Mouse (Mus musculus) induced T-regulatory cell, adult 2 months (primary cell): ENCODE measurements around the gene Crebzf.

Experiments used
- DNase-seq: peaks from one replicate; pipeline ENCODE4 v3.0.0-alpha.2; 2012; ENCODE audit warnings: low read depth

Gene Crebzf

GRCm38 (mm10) chr7:90442518-90443080 lies at the start of gene Crebzf:
Gene Crebzf, plus strand, starts transcription at chr7:90442729.
- peak; percentile 99 for DNase-seq

- DNase-seq = no peak
These were observed 47.5 kb upstream of the Crebzf start for GRCm38 (mm10) chr7:90395073-90395472.

- DNase-seq = no peak
These were observed 46.6 kb upstream of the Crebzf start for GRCm38 (mm10) chr7:90395928-90396327.

GRCm38 (mm10) chr7:90409934-90410333 lies 32.6 kb upstream of the Crebzf start:
- DNase-seq = peak; percentile 89

- peak; percentile 68 for DNase-seq
These were observed 16.2 kb upstream of the Crebzf start, which contains the start of gene Ccdc89 for GRCm38 (mm10) chr7:90426020-90427001. Gene Ccdc89, plus strand, starts transcription at chr7:90426577.

- no peak for DNase-seq
These were observed 15.5 kb upstream of the Crebzf start for GRCm38 (mm10) chr7:90427006-90427405.

- DNase-seq = no peak
These were observed 10.3 kb upstream of the Crebzf start for GRCm38 (mm10) chr7:90432221-90432620.

- DNase-seq = no peak
These were observed 2.5 kb upstream of the Crebzf start for GRCm38 (mm10) chr7:90440044-90440443.

GRCm38 (mm10) chr7:90442070-90442469 lies 459 bp upstream of the Crebzf start:
- DNase-seq = no peak

- DNase-seq = peak; percentile 83
These were observed 867 bp downstream of the Crebzf start for GRCm38 (mm10) chr7:90443101-90444091.

GRCm38 (mm10) chr7:90444206-90444605 lies 1.7 kb downstream of the Crebzf start:
- DNase-seq = peak; percentile 61

- no peak for DNase-seq
These were observed 13.8 kb downstream of the Crebzf start for GRCm38 (mm10) chr7:90456149-90456844.

- DNase-seq = peak; percentile 91
These were observed 14.4 kb downstream of the Crebzf start, which contains the start of gene Tmem126a for GRCm38 (mm10) chr7:90456845-90457468. Gene Tmem126a, minus strand, starts transcription at chr7:90457229.

GRCm38 (mm10) chr7:90457517-90457916 lies 15.0 kb downstream of the Crebzf start:
- DNase-seq = no peak

- DNase-seq = no peak
These were observed 17.8 kb downstream of the Crebzf start for GRCm38 (mm10) chr7:90460330-90460729.

GRCm38 (mm10) chr7:90460930-90461329 lies 18.4 kb downstream of the Crebzf start:
- DNase-seq = peak; percentile 68

GRCm38 (mm10) chr7:90461441-90461840 lies 18.9 kb downstream of the Crebzf start:
- DNase-seq = no peak

- DNase-seq = peak; percentile 74
These were observed 31.0 kb downstream of the Crebzf start for GRCm38 (mm10) chr7:90473511-90473910.

GRCm38 (mm10) chr7:90475793-90476312 lies 33.3 kb downstream of the Crebzf start, which contains the start of gene Tmem126b:
Gene Tmem126b, minus strand, starts transcription at chr7:90476001.
- DNase-seq = peak; percentile 99
